Mouse (Mus musculus) stomach, postnatal 0 days (tissue): Measurements from ENCODE around the gene Tubgcp6. TPM values are rescaled to one million over a fixed set of nuclear protein-coding genes. Genes with fewer than 3 reads are reported as not detected.

Experiments
- ATAC-seq: fragments of 200-750 bp; cut with Nextera tagmentation; 2 replicates; pipeline ENCODE4 v1.8.0; 2017; ENCODE audit not compliant: low FRiP score, low TSS enrichment
- DNase-seq: peaks from one replicate; pipeline ENCODE4 v3.0.0-alpha.2; 2016; ENCODE audit warnings: low spot score
- H3K27ac ChIP-seq: fragments of 300-500 bp; sonication (generic); replicated peaks from 2 replicates; pipeline ENCODE4 v1.5.1; 2014; ENCODE audit warnings: mild to moderate bottlenecking, control low read depth
- H3K27me3 ChIP-seq: fragments of 300-500 bp; sonication (generic); 2 replicates; pipeline ENCODE4 v1.6.1; 2014; ENCODE audit warnings: low read length; ENCODE audit not compliant: control insufficient read depth, insufficient read depth
- H3K36me3 ChIP-seq: fragments of 300-500 bp; sonication (generic); 2 replicates; pipeline ENCODE4 v1.6.1; 2014; ENCODE audit warnings: low read length, mixed read lengths; ENCODE audit not compliant: control insufficient read depth, insufficient read depth
- H3K4me1 ChIP-seq: fragments of 300-500 bp; sonication (generic); replicated peaks from 2 replicates; pipeline ENCODE4 v1.6.1; 2014; ENCODE audit warnings: antibody characterized with exemption; ENCODE audit not compliant: control insufficient read depth, insufficient read depth
- H3K4me2 ChIP-seq: fragments of 300-500 bp; sonication (generic); replicated peaks from 2 replicates; pipeline ENCODE4 v1.6.1; 2014; ENCODE audit warnings: low read depth, mild to moderate bottlenecking, control low read depth, moderate library complexity
- H3K4me3 ChIP-seq: fragments of 300-500 bp; sonication (generic); 2 replicates; pipeline ENCODE4 v1.5.1; 2014; ENCODE audit warnings: low read depth, low read length, control low read depth
- H3K9ac ChIP-seq: fragments of 300-500 bp; sonication (generic); 2 replicates; pipeline ENCODE4 v1.6.1; 2014; ENCODE audit warnings: mild to moderate bottlenecking, low read length, control low read depth, mixed read lengths
- H3K9me3 ChIP-seq: fragments of 300-500 bp; sonication (generic); 2 replicates; pipeline ENCODE4 v1.6.1; 2016; ENCODE audit warnings: low read length; ENCODE audit not compliant: control insufficient read depth
- CTCF ChIP-seq: IDR thresholded peaks from 2 replicates; pipeline ENCODE4 v1.5.1; 2016; ENCODE audit warnings: antibody characterized with exemption, low read depth, mild to moderate bottlenecking, moderate library complexity
- EP300 ChIP-seq: optimal IDR thresholded peaks from 2 replicates; pipeline ENCODE3; 2016; ENCODE audit warnings: antibody characterized with exemption
- WGBS: fragments of 180-500 bp; shearing (Covaris S2); extraction: QIAGEN DNeasy Blood & Tissue Kit; methylation state at CpG from one replicate; pipeline ENCODE4 v1.1.7; 2014; 5-methylcytosine and 5-hydroxymethylcytosine counted together
- polyA plus RNA-seq: library from polyadenylated mRNA; unstranded; fragments of >200 nt; fragmentation: Nextera tagmentation; extraction: Ambion mirVana; gene quantifications from 2 replicates; pipeline ENCODE4 v1.2.1, GENCODE M21; 2015

Tubgcp6 gene
- polyA plus RNA-seq, 1 experiment from 2014 or later, result 4.0 TPM

GRCm38 (mm10) chr15:89075478-89076147 lies 47.3 kb downstream of the Tubgcp6 start:
- peaks cover 10% of the 10 kb centered on the region for H3K4me1 ChIP-seq
- H3K36me3 ChIP-seq, result no peaks in the 10 kb centered on the region
- ATAC-seq, result peak; percentile 91
- TF ChIP-seq EP300 (no peak), CTCF (peak; percentile 46)
- no peaks in the 10 kb centered on the region for H3K27me3 ChIP-seq
- H3K9me3 ChIP-seq, result no peaks in the 10 kb centered on the region
- H3K27ac ChIP-seq, result peak overlapping the region; percentile 94
- peak overlapping the region; percentile 85 for H3K4me3 ChIP-seq
- DNase-seq, result peak; percentile 94
- WGBS, result under 1% methylated on average over 45 of the region's 59 CpGs
- H3K4me2 ChIP-seq, result peak overlapping the region; percentile 82
- H3K9ac ChIP-seq, result peak overlapping the region; percentile 94

GRCm38 (mm10) chr15:89074613-89075477 lies 48.1 kb downstream of the Tubgcp6 start, which contains the start of gene Trabd:
Gene Trabd (plus strand): TSS chr15:89075124.
- no peak for ATAC-seq
- 22% methylated on average over 11 of the region's 11 CpGs for WGBS
- H3K9ac ChIP-seq, result peak within 1 kb of the TSS; percentile 94
- peak within 1 kb of the TSS; percentile 82 for H3K4me2 ChIP-seq
- H3K4me1 ChIP-seq, result peaks cover 10% of the 10 kb centered on the region
- H3K9me3 ChIP-seq, result no peaks in the 10 kb centered on the region
- TF ChIP-seq CTCF (no peak), EP300 (no peak)
- DNase-seq, result no peak
- peak within 1 kb of the TSS; percentile 85 for H3K4me3 ChIP-seq
- H3K27me3 ChIP-seq, result no peaks in the 10 kb centered on the region
- peak within 1 kb of the TSS; percentile 94 for H3K27ac ChIP-seq
- H3K36me3 ChIP-seq, result no peaks in the 10 kb centered on the region

- H3K4me3 ChIP-seq, result no peak overlapping the region
- DNase-seq, result no peak
These were observed 48.8 kb downstream of the Tubgcp6 start for GRCm38 (mm10) chr15:89073993-89074603.

GRCm38 (mm10) chr15:89070606-89071005 lies 52.3 kb downstream of the Tubgcp6 start:
- ATAC-seq, result peak; percentile 53
- H3K4me2 ChIP-seq, result no peak overlapping the region
- WGBS, result 52% methylated on average over 24 of the region's 24 CpGs

More at GRCm38 (mm10) chr15:89073993-89074603, 48.8 kb downstream of the Tubgcp6 start:
- no peak overlapping the region for H3K9ac ChIP-seq
- no peaks in the 10 kb centered on the region for H3K9me3 ChIP-seq
- H3K4me1 ChIP-seq, result peaks cover 10% of the 10 kb centered on the region
- H3K27me3 ChIP-seq, result no peaks in the 10 kb centered on the region
- no peak for ATAC-seq
- H3K27ac ChIP-seq, result no peak overlapping the region
- no peaks in the 10 kb centered on the region for H3K36me3 ChIP-seq
- no peak for TF ChIP-seq CTCF
- TF ChIP-seq EP300, result no peak
- H3K4me2 ChIP-seq, result no peak overlapping the region
- 72% methylated on average over 10 of the region's 10 CpGs for WGBS

GRCm38 (mm10) chr15:89069336-89069840 lies 53.5 kb downstream of the Tubgcp6 start:
- WGBS, result 80% methylated on average over 17 of the region's 19 CpGs
- H3K4me2 ChIP-seq, result no peak overlapping the region
- H3K9ac ChIP-seq, result no peak overlapping the region
- H3K4me1 ChIP-seq, result no peaks in the 10 kb centered on the region
- TF ChIP-seq EP300, result no peak
- no peak for TF ChIP-seq CTCF
- peaks cover 2% of the 10 kb centered on the region; the same call in 1 of the 2 replicates for H3K27me3 ChIP-seq
- DNase-seq, result no peak
- no peak overlapping the region for H3K27ac ChIP-seq
- H3K36me3 ChIP-seq, result no peaks in the 10 kb centered on the region
- no peak overlapping the region for H3K4me3 ChIP-seq
- ATAC-seq, result no peak
- no peaks in the 10 kb centered on the region for H3K9me3 ChIP-seq

More at GRCm38 (mm10) chr15:89070606-89071005, 52.3 kb downstream of the Tubgcp6 start:
- no peaks in the 10 kb centered on the region for H3K36me3 ChIP-seq
- H3K4me1 ChIP-seq, result peaks cover 4% of the 10 kb centered on the region; the same call in 1 of the 2 replicates
- peaks cover 2% of the 10 kb centered on the region; the same call in 1 of the 2 replicates for H3K27me3 ChIP-seq
- H3K9ac ChIP-seq, result no peak overlapping the region
- H3K9me3 ChIP-seq, result no peaks in the 10 kb centered on the region
- no peak overlapping the region for H3K4me3 ChIP-seq
- H3K27ac ChIP-seq, result no peak overlapping the region
- no peak for TF ChIP-seq CTCF
- TF ChIP-seq EP300, result no peak
- DNase-seq, result peak; percentile 84
